Mouse (Mus musculus) thymus, postnatal 0 days (tissue): ENCODE data around the gene H1f0. TPM values are rescaled to one million over a fixed set of nuclear protein-coding genes. Genes with fewer than 3 reads are reported as not detected.

Source experiments
- DNase-seq: peaks from one replicate; pipeline ENCODE4 v3.0.0-alpha.2; 2015; ENCODE audit warnings: low spot score
- microRNA-seq: library from miRNA; unstranded; fragments of <30 nt; microRNA quantifications from one replicate; pipeline ENCODE4, GENCODE M21; 2016; ENCODE audit warnings: borderline number of aligned reads
- polyA plus RNA-seq: library from polyadenylated mRNA; unstranded; fragments of >200 nt; fragmentation: Nextera tagmentation; extraction: Ambion mirVana; gene quantifications from 2 replicates; pipeline ENCODE4 v1.2.1, GENCODE M21; 2015

The H1f0 gene
- polyA plus RNA-seq, 1 experiment from 2014 or later: 311 TPM

- DNase-seq: no peak
Measured at GRCm38 (mm10) chr15:79067631-79068030, 39.4 kb downstream of the H1f0 start.

DNA sequence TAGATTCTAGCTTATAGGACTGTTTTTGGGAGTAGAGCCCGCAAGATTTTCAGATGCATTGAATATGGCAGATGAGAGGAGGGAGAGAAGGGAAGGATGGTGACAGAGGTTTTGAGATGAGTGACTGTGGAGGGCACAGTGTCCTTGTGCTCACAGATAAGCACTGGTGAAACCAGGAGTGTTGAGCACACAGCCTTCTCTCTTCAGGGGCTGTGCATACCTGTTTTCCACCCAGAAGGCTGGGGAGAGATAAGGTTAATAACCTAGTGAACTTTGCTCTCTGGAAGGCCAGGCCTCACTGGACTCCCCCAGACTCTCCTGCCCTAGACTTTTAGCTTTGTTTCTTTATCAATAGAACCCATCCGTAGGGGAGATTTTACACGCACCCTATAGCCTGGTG, 40.2 kb downstream of the H1f0 start:
- DNase-seq: no peak

DNA sequence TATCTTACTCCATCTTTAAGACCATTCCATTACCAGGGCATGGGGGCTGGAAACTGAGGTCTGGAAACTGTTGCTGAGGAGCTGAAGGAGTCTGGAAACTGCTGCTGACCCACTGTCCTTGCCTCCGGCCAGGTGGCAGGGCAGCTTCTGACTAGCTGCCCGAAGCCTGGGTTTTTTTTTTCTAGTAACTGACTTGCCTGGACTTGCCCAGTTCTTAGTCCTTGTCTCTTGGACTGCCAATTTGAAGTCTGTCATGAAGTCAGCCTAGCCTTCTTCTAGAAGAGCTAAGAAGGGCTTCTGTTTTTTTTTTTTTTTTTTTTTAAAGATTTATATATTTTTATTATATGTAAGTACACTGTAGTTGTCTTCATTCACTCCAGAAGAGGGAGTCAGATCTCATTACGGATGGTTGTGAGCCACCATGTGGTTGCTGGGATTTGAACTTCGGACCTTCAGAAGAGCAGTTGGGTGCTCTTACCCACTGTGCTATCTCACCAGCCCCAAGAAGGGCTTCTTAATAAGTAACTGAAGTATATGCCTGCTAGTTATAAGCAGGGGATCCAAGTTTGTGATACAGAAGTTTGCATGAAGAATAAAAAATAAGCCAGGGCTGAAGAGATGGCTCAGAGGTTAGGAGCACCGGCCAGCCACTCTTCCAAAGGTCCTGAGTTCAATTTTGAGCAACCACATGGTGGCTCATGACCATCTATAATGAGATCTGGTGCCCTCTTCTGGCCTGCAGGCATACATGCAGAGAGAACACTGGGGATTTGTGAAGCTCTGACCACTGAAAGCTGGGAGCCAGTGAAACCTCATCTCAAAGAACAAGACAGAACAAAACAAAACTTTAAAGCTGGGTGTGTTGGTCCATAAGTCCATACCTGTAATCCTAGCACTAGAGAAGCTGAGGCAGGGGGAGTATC, 43.1 kb downstream of the H1f0 start:
- DNase-seq: peak; percentile 37

GRCm38 (mm10) chr15:79073752-79074151, 45.5 kb downstream of the H1f0 start:
- DNase-seq: no peak

- no peak for DNase-seq
Measured at GRCm38 (mm10) chr15:79074446-79074845, 46.2 kb downstream of the H1f0 start.

DNA sequence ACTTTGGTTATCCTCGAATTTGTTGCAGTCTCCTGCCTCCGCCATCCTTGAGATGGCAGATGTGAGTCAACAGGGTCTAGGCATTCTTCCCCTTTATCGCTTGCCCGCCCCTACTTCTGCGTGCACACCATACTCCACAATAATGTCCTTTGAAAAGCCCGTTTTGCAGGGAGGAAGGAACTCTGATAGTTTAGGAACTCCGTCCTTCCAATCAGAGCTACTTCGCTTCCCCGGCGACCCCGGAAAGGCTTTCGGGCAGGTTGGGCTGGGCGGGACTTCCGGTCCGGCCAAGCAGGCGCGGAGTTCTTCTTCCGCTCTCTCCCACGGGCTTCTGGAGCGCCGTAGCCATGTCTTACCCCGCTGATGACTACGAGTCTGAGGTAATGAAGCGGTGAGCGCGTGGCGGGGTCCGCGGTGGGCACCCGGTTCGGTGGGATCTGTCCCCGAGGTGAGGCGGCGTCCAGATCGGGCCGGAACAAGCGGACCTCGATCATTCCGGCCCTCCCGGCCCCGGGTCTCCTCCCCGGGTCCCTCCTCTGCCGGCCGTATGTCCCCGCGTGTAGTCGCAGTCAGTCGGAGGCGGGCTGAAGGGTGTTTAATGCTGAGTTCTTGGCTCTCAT, 46.8 kb downstream of the H1f0 start, which contains the start of gene Eif3l:
Gene Eif3l (plus strand): TSS at position 267 of the 620 bp plus-strand sequence.
- peak; percentile 84 for DNase-seq

DNA sequence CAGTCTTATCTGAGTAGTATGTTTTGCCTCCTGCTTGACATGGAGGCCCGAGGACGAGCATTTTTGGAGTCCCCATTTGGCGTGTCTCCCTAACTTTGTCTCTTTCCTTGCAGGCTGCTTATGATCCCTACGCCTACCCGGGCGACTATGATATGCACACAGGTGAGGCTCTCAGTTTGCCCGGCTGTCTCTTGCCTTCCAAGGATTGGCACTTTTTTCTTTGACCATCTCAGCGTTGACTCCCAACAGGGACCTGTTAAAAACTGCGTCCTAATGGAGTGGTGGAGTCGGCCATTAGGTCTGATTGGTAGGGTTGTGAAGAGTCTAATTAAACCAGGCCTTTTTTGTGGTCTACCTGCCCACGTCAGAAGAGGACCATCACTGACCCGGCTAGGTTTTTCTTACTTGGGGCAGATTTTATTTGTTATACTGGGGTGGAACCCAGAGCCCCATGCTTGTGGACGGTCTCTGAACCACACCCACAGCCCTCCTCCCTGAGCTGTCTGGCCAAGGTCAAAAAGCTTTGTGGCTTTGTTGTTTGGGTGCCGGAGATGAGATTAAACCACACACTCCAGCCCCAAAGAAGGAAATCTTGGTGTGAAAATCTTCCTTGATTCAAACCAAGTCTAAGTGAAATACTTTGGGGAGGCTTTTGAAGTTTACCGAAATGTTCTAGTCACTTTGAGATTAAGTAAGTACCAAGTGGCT, 47.6 kb downstream of the H1f0 start:
- DNase-seq: no peak

DNA sequence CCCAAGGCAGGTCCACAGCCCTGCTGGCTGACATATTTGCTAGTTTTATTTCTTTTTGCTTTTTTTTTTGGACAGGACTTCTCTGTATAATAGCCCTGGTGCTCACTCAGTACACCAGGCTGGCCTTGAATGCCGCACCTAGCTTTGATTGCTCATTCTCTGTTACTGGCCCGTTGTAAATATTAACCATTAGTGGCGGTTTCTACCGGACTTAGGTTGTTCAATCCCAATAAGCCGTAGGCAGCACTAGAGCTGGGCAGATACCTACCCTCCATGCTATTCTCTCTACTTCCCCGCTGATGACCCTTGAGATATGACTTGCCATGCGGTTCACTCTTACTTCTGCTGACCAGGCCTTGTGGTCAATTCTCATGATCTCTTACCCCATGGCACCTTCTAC, 51.3 kb downstream of the H1f0 start:
- DNase-seq: no peak

Small RNAs within 50 kb of the gene (microRNA-seq; reads per million reads assigned to microRNA genes)
- 1.2 reads per million for gene Mir6956

Other genes with a start within 250 kb of the H1f0 start
- 2.6 and 2.8 TPM in 2 replicates for gene Card10, start 225.4 kb upstream of the H1f0 start, polyA plus RNA-seq
- 3.9 and 4.0 TPM in 2 replicates for gene Cdc42ep1, start 185.8 kb upstream of the H1f0 start, polyA plus RNA-seq
- 3.3 and 5.1 TPM in 2 replicates for gene Lgals2, start 172.9 kb upstream of the H1f0 start, polyA plus RNA-seq
- 42.4 and 42.5 TPM in 2 replicates for gene Gga1, start 151.3 kb upstream of the H1f0 start, polyA plus RNA-seq
- gene Gm49510, start 128.8 kb upstream of the H1f0 start, polyA plus RNA-seq: 0.10 and 0.32 TPM in 2 replicates
- 27.7 and 39.1 TPM in 2 replicates for gene Sh3bp1, start 128.7 kb upstream of the H1f0 start, polyA plus RNA-seq
- 16.3 and 16.5 TPM in 2 replicates for gene Pdxp, start 114.5 kb upstream of the H1f0 start, polyA plus RNA-seq
- 598 and 732 TPM in 2 replicates for gene Lgals1, start 101.7 kb upstream of the H1f0 start, polyA plus RNA-seq
- gene Nol12, start 93.5 kb upstream of the H1f0 start, polyA plus RNA-seq: 59.3 and 59.9 TPM in 2 replicates
- 16.3 and 18.0 TPM in 2 replicates for gene Triobp, start 80.7 kb upstream of the H1f0 start, polyA plus RNA-seq
- 0.14 and 0.21 TPM in 2 replicates for gene Galr3, start 13.4 kb downstream of the H1f0 start, polyA plus RNA-seq
- 60.0 and 62.6 TPM in 2 replicates for gene Ankrd54, start 34.4 kb downstream of the H1f0 start, polyA plus RNA-seq
- gene Eif3l, start 46.7 kb downstream of the H1f0 start, polyA plus RNA-seq: 200 and 212 TPM in 2 replicates
- 3.3 and 4.6 TPM in 2 replicates for gene Micall1, start 80.4 kb downstream of the H1f0 start, polyA plus RNA-seq
- 284 and 300 TPM in 2 replicates for gene Polr2f, start 112.6 kb downstream of the H1f0 start, polyA plus RNA-seq
- gene 1700088E04Rik, start 112.8 kb downstream of the H1f0 start, polyA plus RNA-seq: 2.4 and 4.0 TPM in 2 replicates
- gene Sox10, start 136.8 kb downstream of the H1f0 start, polyA plus RNA-seq: 0.08 and 0.26 TPM in 2 replicates
- gene Pick1, start 200.7 kb downstream of the H1f0 start, polyA plus RNA-seq: 18.2 and 21.9 TPM in 2 replicates
- gene Gm49486, start 200.9 kb downstream of the H1f0 start, polyA plus RNA-seq: 0.07 and 0.35 TPM in 2 replicates
- gene Slc16a8, start 226.3 kb downstream of the H1f0 start, polyA plus RNA-seq: not detected in 2 replicates